Mouse (Mus musculus) spleen, postnatal 14 days (tissue): ENCODE measurements around the gene Emid1.
"Not testable (repeated sequence)": the region's sequence is repeated elsewhere in the genome, so short reads cannot be mapped to it uniquely, and the experiment has no call there.

ENCODE experiments used
- DNase-seq, 2 experiments: peaks; one replicate each; pipeline ENCODE4 v3.0.0; 2021 to 2022; ENCODE audit warnings: low spot score in 2 of 2

Emid1 gene

DNA sequence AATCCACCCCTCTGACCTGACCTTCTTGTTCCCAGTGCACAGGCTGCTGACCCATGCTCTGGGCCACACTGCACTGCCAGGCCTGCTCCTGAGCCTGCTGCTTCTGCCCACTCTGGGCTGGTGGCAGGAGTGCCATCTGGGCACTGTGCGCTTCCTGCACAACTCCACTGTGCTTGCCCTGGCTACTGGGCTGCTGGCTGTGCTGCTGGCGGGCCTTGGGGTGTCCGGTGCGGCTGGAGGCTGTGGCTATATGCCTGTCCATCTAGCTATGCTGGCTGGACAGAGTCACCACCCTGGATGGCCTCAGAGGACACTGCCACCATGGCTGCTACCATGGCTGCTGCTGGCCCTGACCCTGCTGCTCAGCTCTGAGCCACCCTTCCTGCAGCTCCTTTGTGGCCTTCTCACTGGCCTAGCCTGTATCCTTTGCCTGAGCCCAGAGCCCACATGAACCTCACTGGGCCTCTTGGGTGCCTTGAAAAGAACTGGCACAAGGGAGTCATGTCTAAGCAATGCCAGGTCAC, 48.0 kb downstream of the Emid1 start:
- no peak for DNase-seq

DNA sequence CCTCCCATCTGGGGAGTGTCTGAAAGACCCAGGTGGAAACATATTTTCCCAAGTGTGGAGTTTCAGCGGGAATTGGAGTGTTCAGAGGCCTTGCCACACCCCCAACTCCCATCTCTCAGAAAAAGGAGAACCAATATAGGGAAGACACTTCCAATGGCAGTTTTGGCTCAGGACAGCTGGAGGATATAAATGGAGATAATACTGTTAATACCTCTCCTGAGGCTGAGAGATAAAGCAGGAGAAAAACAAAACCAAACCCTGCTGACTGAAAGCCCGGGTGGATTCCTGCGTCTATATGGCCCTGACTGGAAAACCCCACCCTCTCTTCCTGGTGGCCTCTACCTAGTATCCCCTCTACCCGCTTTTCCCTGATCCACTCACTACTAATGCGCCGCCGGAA, 49.7 kb downstream of the Emid1 start:
- no peak for DNase-seq

DNA sequence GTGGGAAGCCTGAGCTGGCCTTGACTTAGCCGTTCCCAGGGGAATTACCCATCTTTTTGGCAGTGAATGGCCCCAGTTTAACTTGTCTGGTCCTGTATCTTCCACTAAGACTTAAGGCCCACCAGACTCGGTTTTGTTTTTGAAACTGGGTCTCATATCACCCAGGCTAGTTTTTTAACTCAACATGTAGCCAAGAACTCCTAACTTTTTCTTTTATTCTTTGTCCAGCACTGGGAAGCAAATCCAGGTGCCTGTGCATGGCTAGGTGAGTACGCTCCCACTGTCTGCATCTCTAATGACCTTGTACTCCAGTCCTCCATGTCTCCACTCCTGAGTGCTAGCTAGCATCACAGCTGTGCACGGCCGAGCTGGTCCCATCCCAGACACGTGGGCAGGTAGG, 50.4 kb downstream of the Emid1 start:
- DNase-seq, result no peak

DNA sequence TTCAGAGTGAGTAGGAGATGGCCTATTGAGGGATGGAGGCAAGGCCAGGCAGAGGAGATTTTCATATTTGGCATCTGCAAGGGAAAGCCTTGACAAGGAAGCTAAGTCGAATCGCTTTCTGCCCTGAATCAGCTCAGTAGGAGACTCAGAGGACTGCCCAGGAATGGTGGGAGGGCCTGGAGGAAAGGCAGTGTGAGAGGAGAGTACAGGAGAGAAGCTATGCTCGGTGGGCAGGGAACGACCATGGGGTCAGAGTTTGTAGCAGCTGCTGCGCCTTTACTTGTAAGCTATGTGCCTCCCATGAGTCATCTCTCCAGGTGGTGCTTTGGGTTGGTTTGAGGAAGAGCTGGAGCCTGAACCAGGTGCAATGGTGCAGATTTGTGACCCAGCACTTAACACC, 51.3 kb downstream of the Emid1 start:
- DNase-seq, result no peak

DNA sequence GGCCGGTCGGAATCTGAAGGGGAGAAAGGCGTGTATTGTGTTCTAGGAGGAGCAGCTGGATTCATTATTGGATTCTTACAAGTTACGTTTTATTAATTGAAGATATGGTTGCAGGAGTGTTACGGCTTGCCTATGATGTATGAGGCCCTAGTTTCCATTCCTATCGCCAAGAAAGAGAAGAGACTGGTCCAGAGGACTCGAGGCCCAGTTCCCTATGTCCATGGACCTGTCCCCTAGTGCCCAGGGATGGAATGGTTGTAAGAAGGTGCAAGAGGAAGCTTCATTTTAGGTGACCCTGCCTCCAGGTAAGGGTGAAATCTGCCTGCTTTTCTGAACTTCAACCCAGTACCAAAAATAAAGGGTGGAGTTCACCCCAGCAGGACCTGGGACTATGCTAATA, 51.8 kb downstream of the Emid1 start:
- DNase-seq, result no peak

DNA sequence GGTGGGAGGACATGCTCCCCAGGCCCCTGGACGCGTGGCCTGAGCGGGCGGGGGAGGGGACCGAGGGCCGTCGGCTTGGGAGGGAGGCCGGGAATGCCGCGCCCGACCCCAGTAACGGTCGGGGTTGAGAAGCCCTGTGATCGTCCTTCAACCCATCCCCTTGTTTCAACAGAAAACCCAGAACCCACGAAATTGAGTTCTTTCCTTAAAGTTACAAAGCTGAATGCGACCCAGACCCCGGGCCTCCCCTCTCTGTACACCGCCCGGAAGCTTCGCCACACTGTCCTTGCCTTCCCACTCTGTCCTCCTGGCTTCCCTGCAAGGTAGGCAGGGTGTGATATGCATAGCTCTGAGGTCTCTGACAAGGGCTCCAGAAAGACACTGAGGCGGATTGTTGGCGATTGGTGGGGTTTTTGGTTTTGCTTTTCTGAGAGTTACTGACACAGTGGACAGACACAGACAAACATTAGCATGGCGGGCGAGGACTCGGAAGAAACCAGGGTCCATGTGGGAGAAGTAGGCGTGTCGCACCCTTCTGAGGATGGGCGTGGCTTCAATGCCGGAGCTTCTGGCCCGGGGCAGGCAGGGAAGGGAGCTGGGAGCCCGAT, 52.4 kb downstream of the Emid1 start:
- DNase-seq, result peak; percentile 60 to 71

DNA sequence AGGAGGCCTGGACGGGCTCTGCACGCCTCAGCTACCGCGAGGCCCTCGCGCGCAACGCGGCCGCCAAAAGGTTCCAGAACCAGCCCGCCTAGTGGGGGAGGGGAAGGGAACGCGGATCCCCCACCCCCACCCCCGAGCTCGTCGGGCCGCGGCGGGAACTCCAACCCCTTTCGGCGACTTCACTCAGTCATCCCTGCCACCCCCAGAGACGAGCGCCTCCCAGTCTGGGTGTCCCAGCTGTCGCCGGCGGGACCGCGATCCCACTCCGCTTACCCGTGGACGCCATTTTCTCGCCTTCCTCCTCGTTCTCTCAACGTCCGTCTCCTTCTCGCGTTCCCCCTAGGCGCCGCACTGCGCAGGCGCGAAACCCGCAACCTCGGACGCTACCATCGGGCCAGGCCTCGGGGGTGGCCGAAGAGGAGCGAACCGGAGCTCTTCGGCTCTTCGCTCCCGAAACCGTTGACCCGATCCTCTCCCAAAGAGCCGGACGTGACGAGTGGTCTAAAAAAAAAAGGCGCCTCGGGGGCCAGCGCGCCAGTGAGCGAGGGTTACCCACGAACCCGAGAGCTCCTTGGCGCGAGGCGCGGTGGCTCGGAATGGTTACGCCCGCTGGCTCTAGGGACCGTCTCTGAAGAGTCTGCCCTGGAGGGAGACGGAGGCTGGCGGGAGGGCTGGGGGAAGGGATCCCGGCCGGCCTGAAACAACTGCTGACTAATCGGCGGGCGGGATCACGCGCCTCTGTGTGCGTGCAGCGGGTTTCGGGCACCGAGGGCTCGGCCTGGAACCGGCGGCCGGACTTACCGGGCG, 53.1 kb downstream of the Emid1 start, which contains the start of the genes Rhbdd3 and Ewsr1:
Rhbdd3 (plus strand) TSS at position 191 of the 807 bp plus-strand sequence.
Ewsr1 (minus strand) TSS at position 531 of the 807 bp plus-strand sequence.
- peak; percentile 99 for DNase-seq

DNA sequence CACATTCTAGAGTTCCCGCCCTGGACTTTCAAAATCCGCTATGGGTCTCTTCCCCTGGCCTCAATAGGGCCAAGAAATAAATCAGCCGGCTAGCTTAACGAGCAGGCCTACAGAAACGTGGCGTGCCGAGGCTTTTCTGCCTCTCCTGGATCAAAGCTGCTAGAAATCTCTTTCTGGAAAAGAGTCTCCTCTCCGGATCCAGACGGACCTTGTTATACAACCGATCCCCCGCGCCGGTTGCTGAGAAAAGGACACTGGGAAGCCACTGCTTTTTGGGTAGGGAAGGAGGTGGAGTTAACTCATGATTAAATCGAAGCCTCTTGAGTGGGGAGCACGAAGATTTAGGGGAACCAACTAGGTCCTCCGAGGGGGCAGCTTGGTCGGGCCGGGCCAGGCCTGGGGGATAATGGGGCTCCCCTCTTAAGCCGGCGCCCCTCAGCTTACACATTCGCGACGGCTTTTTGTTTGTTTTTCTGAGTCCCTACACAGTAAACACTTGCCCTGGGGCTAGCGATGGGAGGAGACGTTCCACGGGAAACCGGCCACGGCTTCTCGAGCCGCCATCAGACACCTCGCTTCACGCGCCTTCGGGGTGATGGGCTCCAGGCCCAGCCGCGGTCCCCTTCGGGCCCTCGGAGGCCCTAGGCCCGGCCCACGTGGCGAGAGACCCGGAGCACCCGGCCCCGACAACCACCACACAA, 53.9 kb downstream of the Emid1 start:
- DNase-seq, result peak in 1 of 2 experiments; percentile 44

DNA sequence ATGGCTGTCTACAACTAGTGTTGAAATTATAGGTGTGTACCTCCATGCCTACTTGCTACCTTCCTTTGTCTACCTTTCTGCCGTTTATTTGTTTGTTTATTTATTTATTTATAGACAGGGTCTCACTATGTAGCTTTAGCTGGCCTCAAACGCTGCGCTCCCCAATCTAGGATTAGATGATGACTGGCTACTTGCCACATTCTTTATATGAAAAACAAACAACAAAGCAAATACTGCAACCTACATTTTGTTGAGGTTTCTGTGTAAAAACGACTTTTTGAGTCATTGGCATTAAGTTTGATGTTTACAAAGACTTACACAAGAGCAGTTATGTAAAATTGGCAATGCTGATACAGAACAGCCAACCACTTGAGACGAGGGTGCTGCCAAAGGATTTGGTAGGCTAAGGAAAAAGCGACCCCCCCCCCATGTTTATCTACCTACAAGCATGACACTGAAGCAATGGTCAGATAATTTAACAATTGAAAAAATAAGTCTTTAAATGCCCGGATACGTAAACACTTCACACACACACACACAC, 55.5 kb downstream of the Emid1 start:
- DNase-seq, result no peak

DNA sequence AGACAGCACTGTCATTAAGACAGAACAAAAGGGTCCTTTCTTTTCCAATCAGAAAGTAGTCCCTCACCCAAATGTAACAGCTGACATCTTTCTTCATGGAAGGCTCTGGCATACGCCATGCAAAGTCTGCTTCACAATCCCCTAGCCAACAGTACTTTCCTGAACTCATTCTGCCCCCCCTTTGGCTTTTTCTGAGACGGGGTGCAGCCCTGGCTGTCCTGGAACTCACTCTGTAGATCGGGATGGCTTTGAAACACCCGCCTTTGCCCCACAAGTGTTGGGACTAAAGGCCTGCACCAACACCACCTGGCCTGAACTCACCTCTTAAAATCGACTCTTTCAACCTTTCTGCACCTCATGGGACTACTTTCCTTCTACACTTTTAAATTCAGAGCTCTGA, 56.2 kb downstream of the Emid1 start:
- DNase-seq, result no peak

DNA sequence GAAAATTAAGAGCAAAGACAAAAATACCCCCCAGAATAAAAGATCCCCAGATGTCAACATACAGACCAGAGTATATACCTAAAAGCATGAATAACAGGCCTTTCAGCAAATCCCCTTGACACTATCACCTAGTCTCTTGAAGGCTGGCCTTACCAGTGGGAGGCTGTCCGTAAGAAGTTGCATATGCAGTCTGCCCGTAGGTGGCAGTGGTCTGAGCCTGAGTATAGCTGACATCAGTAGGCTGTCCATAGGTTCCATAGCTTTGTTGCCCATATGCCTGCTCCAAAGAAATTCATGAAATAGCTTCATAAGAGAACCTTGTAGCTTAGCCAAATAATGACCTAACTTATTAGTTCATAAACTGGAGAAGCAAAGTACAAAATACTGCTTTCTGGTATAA, 60.4 kb downstream of the Emid1 start:
- no peak for DNase-seq

DNA sequence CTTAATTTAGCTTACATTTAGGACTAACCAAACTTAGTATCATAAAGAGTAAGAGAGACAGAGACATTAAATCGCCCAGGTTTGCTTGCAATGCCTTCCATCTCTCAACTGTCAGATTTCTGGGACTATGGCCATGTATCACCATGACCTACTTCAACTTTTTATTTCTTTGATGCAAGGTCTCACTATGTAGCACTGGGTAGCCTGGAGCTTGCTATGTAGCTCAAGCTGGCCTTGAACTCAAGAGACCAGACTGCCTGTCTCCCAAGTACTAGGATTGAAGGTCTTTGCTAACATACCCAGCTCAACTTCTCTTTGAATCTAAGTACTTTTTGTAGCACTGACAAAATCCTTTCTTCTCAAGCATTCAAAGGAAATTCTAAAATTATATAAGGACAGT, 62.9 kb downstream of the Emid1 start:
- no peak for DNase-seq

DNA sequence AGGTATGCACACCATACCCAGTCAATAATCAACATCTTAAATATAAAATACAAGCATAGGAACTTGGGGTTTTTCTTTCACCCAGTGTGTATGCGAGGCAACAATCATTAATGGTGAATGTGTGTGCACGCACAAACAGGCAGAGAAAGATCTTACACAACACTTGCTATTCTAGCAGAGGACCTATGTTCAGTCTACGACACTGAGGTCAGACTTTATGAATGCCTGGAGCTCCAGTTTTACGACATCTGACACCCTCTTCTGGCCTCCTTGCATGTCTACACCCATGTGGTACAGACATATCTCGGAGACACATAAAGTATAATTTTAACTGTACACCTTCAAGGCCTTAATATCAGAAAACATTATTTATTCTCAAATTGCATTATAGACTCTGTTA, 75.2 kb downstream of the Emid1 start:
- DNase-seq, result not testable (repeated sequence)

DNA sequence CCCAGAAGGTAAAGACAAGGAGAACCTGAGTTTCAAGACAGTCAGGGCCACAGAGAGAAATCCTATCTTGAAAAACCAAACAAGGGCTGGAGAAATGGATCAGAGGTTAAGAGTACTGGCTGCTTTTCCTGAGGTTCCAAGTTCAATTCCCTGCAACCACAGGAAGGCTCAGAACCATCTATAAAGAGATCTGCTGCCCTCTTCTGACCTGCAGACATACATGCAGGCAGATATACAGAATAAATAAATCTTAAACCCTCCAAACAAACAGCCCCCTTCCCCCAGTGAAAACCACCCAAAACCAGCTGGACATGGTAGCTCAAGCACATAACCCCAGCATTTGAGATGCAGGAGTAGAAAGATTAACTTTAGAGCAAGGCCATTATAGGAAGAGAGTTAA, 76.3 kb downstream of the Emid1 start:
- no peak for DNase-seq

DNA sequence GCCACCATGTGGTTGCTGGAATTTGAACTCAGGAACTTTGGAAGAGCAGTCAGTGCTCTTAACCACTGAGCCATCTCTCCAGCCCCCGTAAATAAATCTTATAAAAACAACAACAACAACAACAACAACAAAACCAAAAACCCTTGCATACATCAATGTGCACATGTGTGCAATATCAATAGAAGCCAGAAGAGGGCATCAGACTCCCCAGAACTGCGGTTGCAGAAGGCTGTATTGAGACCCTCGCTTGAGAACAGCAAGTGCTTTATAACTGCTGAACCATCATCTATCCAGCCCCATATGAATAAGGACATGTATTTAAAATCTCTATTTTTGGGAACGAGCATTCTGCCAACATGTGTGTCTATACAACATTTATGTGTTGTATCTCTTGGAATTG, 77.2 kb downstream of the Emid1 start:
- no peak for DNase-seq

DNA sequence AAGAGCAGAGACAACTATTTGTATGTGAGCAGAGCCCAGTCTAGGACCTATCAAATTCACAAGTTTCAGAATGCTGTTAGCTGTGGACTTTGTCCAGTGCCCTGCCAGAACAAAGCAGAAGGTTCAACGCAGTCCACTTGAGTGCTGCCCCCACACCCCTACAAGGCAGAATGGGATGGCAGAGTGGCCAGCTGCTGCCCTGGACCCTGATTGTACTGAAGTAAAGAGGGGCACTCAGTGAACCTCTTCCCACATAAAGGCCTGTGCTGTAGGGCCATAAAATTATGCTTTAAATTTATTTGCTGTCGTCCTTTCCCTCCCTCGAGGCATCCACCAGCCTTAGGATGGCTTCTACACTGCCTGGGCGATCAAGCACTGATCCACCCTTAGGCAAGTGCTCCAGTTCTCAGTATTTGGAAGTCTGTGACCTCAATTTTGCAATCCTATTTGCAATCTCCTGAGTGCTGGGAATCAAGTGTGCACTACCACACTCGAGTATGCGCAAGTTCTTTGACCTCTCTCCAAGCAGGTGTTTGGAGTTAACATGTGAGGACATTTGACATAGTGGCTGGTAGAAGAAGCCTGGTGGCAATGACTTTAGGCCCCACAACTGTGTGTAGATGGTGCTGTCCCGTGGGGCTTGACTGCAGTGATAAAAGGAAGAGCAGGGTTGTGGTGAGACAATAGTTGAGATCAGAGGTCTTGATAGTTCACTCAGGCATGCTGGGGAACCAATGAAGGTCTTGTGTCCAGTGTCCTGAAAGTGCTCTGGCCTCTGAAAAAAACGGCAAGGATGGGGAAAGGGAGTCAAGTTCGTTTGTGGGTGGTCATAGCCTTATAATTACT, 83.7 kb downstream of the Emid1 start:
- DNase-seq, result no peak

DNA sequence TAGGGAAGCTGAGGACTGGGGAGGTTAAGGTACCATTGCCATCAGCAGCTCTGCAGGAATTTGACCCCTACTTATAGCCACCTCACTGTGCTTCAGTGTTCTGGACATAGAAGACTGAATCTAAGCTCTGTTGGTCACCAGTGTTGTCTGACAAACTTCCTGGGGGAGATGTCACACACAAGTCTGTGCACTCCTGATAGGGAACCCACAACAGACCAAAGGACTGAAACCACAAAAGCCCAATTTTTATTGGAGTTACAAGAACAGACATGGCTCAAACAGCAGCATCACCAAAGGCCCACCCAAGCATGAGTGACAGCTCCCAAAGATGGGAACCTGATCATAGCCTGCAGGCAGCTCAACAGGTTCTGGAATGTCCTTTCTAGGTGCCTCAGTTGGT, 85.0 kb downstream of the Emid1 start:
- no peak for DNase-seq

DNA sequence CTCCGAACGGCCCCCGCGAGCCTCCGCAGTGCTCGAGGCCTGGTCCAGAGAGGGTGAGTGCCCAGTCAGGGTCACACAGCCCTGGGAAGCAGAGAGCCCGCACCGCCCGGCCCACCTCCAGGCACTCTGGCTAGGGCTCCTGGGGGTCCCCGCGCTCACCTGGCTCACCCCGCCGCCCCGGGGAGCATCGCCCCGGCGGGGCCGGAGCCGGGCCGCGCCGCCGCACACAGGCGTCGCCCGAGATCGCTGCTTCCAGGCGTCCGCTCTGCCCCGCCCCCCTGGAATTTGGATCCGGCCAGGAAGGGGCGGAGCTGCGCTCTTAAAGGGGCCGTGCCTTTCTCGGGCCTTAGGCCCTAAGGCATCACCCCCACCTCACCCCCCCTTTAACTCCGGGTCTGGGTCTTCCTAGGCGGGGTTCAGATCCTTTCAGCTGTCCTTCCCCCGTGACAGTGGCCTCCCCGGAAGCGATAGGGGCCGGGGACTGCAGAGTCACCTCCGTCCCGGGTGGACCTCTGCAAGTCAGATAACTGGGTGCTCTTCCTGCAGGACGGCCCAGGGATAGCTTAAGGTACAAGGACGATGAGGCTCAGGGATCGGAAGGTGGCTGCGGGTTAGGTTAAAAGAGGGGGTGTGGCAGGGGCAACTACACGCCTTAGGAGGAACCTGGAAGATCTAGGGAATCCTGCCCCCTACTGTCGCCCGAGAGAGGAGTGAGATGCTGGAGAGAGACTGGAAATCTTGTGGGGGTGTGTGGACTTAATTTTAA, 86.8 kb downstream of the Emid1 start, which contains the start of gene Gas2l1:
Gas2l1 (minus strand) TSS at position 272 of the 766 bp plus-strand sequence.
- peak; percentile 55 to 65 for DNase-seq

DNA sequence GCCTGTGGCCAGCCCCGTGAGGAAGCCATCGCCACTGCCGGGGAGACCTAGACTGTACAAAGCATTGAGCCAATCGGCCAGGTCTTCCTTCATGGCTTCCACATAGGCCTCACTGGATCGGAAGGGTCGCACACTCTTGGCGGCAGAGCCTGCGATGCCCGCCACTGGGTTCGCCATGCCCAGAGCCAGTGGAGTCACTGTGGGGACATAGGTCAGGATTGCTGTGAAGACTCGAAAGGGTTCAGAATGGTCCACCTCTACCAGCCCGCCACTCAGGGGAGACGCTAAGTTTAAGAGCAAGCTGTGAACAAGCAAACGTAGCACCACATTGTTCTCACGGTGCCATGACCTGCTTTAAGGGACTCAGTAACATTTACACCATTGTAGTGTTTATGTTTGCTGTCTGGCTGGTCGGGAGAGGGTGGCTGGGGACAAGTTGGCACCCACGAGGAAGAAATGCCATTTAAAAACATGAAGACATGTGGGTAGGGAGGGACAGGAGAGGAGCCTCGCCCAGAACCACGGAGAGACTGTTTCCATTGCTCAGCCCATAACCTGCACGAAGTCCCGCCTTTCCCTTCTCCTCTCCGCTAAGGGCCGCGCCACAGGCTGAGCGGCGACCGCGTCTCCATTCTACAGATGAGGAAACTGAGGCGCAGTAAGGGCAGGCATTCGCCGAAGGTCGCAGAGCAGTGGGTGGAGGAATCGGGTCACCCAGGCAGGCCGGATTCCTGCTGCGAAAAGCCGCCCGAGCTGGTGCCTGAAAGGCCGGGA, 87.6 kb downstream of the Emid1 start:
- no peak for DNase-seq
